Mouse (Mus musculus) megakaryocyte, embryonic 14.5 days (primary cell): ENCODE measurements around the gene Ccnt2.

Source experiments
- FLI1 ChIP-seq: IDR thresholded peaks from 2 replicates; pipeline ENCODE4 v1.6.1; 2012; ENCODE audit warnings: low read length, inconsistent platforms, mixed read lengths
- GATA1 ChIP-seq: IDR thresholded peaks from 3 replicates; pipeline ENCODE4 v1.6.1; 2012; ENCODE audit warnings: mixed read lengths, low read length, inconsistent platforms, borderline replicate concordance

- TF ChIP-seq GATA1 (no peak), FLI1 (no peak)
These were observed 22.8 kb downstream of the Ccnt2 start for GRCm38 (mm10) chr1:127796752-127797151.
